Mouse (Mus musculus): ENCODE measurements around the gene Gm28035.
A peak's percentile ranks its signal among the peaks of the same experiment; 100 is the strongest.

Gm28035 gene

DNA sequence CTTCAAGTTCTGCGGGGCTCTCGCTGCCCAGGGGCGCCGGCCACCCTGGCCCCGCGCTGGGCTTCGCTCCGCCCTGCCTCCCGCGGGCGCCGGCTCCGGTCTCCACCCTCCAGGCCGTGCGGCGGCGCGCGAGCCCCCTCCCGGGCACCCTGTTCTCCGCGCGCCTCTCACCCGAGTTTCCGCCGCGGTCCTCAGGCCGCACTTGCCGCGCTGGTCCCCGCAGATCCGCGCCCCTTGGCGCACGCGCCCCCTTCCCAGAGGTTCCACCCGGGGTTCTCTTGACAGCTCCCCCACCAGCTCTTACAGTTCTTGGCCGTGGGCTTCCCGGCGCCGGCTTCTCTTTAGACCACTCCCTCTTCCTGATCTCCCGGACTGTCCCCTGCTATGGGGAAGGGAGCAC is 2.5 kb upstream of the Gm28035 start:
- DNase-seq (ENCODE audit: low spot score in 2 of 2), result peak in 1 of 2 experiments; percentile 80

DNA sequence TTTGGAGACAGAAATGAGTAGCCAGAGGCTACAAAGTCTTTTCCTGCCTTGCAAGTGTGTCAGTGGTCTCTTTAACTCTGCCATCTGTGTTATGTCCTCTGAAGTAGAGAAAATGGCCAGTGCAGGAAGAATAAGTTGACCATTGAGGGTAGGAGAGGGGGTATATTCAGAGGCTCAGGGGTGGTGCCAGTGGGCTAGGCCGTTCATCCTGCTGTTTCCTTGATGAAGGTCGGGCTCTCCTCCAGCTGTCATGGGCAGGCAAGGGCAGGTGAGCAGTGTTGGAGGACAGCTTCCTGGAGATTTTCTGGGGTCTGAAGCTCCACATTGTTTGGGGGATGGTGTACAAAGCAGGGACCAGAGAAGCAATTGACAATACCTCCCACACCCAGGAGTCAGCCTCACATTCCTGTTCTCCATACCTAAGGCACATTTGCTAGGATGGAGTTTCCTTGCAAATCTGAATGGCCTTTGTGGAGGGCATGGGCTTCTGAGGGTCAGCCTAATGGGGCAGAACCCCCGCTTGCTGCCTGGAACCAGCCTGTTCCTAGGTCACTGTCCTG is 1.4 kb upstream of the Gm28035 start:
- peak in 1 of 2 experiments; percentile 43 for DNase-seq (ENCODE audit: low spot score in 2 of 2)

DNA sequence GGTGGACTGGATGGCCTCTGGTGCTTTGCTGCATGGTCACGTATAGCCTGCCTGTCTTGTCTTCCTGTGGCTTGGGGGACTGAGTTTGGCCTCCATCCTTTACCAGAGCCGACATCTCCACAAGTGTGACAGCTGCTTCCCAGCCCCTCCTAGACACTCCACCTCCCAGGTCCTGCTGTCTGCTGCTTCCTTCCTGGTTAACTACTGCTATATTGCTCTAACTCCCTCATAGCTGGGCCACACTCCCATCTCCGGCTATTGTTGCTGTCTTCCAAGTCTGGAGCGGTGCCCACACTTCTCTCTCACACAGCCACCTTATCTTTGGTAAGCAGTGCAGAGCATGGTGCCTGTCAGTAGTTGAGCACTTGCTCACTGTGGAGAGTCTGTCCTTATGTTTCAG is 590 bp upstream of the Gm28035 start:
- peak; percentile 85 to 87 for DNase-seq (ENCODE audit: low spot score in 2 of 2)

DNA sequence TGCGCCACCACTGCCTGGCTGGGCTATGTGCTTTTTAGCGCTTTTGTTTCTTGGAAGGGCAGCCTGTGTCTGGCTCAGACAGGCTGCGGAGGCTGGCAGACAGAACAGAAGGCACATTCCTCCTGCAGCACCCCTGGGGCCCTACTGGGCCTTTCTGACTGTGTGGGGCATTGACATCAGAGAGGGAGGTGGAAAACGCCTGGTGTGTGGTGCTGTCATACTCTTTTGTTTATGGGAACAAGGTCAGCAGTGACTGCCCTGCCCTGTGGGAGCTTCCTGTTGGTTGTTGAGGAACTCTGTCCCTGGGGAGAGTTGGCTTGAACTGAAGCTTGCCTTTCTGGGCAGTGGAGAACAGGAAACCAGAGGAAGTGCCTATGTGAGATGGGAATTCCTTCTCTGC is 2.1 kb downstream of the Gm28035 start:
- DNase-seq (ENCODE audit: low spot score in 2 of 2), result peak; percentile 93 to 97

DNA sequence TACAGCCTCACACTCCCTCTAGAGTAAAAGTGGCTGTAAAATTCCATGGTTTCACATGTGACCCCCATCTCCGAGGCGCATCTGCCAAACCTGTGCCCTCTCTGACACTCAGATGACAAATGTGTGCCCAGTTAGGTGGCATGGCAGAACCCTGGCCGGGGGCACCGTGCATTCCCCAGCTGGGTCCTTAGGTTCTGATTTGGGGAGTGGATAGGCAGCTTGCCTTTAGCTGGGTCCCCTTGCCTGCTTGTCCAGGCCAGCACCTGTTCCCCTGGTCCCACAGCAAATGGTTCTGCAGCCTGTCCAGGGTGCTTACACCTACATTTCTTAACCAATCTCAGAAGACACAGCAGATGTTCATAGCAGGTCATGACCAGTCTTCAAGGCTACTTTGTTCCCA is 3.0 kb downstream of the Gm28035 start:
- DNase-seq (ENCODE audit: low spot score in 2 of 2), result no peak

DNA sequence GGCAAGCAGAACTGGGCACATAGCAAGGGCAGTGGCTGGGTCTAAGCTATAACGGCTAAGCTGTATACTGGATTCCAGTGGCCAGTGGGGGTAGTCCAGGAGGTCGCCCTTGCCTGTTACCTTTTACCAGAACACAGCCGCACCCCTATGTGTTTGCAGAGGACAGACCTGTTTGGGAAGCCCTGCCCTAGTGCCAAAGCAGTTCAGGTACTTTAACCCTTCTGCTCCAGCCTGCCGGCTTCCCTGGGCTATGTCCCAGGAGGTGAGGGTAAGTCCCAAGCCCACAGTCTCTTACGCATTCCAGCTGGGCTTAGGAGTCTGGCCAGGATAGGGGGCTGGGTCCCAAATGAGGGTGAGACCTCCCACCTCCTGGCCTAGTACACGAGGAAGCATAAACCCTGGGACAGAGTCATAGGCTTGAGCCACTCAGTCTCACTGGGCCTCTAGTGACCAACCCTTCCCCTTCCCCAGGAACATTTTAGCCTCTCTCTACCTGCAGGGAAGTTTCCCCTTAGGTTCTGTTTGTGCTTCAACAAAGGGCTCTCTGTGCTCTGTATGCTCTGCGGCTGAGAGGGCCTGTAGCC is 4.3 kb downstream of the Gm28035 start:
- no peak for DNase-seq (ENCODE audit: low spot score in 2 of 2)

DNA sequence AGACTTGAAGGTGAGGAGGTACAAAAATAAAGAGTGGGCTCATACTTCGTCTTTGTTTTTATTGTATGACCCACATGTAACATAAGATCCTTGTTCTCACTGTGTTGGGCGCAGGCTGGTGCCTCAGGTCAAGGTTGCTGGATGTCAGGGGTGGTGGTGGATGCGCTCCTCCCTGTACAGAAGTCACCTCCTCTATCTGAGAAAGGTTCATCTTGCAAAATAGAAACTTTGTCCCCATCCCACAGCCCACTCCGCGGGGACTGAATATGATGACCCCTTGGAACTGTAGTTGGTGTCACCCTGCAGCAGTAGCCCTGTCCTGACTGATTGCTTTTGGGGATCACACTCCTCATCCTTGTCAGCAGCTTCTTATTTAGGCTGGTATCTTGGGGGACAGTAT is 6.7 kb downstream of the Gm28035 start:
- no peak for DNase-seq (ENCODE audit: low spot score in 2 of 2)

DNA sequence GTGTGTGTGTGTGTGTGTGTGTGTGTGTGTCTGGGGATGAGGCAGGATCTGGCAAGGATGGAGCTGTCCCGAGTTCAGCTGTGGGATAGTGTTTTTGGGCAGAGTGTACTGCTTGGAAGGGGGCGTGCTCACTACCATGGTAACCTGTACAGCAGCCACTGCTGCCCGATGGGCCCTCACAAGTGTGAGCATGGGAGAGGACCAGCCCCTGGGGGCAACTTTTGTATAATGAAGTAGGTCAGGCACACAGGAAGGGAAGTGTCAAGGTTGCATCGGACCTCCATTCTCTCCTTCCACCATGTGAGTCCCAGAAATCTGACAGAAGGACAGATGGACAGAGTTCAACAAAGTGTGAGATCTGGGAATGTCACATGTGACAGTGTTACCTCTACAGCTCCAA is 7.3 kb downstream of the Gm28035 start:
- peak in 1 of 2 experiments; percentile 4 for DNase-seq (ENCODE audit: low spot score in 2 of 2)

DNA sequence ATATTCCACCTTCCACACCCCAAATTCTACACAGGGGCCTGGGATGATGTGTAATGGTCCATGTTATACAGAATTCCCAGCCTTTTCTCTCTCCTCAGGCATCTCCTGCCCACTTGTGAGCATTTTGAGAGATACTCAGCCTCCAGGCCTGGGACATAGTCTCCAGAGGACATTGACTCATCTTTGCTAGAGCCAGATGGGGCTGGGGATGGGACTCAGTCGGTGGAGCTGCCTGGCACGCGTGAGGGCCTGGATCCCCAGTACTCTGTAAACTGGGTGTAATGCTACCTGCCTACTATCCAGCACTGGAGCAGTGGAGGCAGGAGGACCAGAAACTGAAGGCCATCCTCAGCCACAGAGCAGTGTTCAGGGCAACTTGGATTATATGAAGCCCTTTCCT is 8.8 kb downstream of the Gm28035 start:
- DNase-seq (ENCODE audit: low spot score in 2 of 2), result no peak

DNA sequence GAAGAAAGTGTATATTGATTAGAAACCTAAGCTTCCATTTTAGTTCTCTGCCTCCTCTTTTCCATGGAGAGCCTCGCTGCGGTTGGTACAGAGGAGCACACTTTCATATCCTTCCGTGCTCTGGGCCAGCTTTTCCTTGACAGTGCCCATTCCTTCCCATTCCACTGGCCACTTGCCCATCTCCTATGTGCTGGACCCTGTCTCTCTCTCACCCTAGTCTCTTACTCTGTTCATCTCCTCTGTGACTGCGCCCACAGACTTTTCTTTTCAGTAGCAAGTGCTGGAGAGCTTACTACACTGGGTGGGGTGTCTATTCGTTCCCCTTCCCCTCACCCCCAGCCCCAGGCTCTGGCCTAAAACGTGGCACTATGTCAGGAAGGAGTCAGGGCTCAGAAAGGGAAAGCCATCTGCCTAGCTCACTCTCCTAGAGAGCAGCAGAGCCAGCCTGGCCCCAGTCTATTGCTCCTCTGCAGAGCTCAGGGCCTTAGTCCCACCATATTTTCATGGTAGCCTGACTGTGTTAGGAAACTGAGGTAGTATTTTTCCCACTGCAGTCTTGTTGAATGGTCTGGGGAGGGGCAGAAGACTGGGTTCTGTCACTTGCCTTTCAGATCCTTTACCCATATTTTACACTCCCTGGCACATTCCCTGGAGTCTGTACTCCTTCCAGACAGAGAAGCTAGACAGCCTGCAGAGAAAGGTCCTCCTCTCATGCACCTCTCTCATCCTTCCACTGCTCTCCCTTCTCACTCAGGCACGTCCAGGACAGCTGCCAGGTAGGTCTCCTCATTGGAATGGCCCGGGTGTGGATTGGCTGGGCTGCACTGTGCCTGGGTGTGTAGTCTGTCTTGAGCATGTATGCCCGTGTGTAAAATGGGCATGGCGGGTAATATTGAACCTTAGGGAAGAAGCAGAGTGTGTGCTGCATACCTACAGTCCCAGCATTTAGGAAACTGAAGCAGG is 10.1 kb downstream of the Gm28035 start:
- peak in 1 of 2 experiments; percentile 6 for DNase-seq (ENCODE audit: low spot score in 2 of 2)

DNA sequence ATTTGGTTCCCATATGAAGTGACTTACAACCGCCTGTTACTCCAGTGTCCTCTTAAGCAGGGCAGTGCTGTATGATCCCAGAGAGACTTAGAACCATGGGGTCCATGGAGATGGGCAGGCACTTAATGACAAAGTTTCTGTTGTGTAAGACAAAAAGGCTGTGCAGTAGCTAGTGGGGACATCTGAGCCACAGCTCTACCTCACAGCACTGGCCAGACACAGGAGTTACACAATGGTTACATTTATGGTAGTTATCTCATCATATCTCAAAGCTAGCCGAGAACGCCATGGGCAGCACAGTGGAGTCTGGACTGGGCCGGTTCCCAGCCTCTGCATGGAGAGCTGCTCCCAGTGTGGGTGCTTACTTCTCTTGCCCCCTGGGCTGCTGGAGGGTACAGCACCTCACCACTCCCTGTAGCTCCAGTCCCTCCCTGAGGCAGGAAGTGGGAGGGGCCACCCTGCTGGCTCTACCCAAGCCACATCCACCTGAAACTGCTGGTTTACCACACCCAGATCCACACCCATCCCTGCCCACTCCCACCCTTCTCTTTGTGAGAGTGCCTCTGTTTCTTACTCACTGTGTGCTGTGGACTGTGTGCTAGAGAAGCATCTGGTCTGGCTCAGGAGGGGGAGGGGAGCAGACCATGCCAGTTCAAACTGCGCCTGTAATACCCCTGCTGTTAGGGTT is 11.2 kb downstream of the Gm28035 start:
- DNase-seq (ENCODE audit: low spot score in 2 of 2), result peak in 1 of 2 experiments; percentile 51

DNA sequence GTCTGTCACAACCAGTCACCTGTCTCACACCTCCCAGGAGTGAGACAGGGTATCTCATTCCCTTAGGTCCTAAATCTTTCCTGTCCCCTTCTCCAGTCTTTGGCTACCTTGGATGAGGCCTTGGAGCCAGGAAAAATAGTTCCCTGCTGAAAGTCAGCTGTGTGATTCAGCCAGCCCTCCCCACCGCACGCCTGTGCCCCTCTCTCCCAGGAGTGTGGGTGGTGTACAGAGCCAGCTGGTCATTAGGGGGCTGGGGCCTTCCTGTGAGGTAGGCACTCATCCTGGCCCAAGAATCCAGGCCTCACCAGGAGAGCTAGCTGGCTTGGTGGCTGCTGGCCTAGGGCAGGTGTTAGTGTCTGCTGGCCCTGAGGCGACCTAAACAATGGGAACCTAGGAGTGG is 12.2 kb downstream of the Gm28035 start:
- no peak for DNase-seq (ENCODE audit: low spot score in 2 of 2)

DNA sequence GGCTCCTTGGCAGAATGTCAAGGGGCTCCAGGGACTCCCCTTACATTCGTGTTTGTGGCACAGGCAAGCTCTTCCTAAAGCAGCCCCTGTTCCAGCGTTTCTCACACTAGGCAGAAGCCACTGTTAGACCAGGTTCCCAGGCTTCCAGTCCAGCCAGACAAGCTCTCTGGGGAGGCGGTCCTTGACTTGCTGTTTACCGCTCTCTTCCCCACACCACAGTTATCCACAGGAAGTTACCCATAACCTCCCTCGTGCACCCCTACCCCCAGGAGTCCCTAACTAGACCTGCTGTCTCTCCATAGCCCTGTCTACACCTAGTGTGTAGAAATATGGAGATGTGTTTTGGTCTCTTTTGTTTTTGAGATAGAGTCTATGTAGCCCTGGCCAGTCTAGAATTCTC is 13.4 kb downstream of the Gm28035 start:
- DNase-seq (ENCODE audit: low spot score in 2 of 2), result peak in 1 of 2 experiments; percentile 21

DNA sequence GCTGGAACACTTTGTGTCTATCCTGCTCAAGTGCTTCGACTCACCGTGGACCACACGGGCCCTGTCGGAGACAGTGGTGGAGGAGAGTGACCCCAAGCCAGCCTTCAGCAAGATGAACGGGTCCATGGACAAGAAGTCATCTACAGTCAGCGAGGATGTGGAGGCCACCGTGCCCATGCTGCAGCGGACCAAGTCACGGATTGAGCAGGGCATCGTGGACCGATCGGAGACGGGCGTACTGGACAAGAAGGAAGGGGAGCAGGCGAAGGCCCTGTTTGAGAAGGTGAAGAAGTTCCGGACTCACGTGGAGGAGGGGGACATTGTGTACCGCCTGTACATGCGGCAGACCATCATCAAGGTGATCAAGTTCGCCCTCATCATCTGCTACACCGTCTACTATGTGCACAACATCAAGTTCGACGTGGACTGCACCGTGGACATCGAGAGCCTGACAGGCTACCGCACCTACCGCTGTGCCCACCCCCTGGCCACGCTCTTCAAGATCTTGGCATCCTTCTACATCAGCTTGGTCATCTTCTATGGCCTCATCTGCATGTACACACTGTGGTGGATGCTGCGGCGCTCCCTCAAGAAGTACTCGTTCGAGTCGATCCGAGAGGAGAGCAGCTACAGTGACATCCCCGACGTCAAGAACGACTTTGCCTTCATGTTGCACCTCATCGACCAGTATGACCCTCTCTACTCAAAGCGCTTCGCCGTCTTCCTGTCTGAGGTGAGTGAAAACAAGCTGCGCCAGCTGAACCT is 15.4 kb downstream of the Gm28035 start:
- no peak for DNase-seq (ENCODE audit: low spot score in 2 of 2)

DNA sequence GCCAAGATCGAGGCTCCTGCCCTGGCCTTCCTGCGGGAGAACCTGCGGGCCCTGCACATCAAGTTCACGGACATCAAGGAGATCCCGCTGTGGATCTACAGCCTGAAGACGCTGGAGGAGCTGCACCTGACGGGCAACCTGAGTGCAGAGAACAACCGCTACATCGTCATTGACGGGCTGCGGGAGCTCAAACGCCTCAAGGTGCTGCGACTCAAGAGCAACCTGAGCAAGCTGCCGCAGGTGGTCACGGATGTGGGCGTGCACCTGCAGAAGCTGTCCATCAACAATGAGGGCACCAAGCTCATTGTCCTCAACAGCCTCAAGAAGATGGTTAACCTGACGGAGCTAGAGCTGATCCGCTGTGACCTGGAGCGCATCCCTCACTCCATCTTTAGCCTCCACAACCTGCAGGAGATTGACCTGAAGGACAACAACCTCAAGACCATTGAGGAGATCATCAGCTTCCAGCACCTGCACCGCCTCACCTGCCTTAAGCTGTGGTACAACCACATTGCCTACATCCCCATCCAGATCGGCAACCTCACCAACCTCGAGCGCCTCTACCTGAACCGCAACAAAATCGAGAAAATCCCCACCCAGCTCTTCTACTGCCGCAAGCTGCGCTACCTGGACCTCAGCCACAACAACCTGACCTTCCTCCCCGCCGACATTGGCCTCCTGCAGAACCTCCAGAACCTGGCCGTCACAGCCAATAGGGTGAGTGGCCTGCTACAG is 16.4 kb downstream of the Gm28035 start:
- no peak for DNase-seq (ENCODE audit: low spot score in 2 of 2)

DNA sequence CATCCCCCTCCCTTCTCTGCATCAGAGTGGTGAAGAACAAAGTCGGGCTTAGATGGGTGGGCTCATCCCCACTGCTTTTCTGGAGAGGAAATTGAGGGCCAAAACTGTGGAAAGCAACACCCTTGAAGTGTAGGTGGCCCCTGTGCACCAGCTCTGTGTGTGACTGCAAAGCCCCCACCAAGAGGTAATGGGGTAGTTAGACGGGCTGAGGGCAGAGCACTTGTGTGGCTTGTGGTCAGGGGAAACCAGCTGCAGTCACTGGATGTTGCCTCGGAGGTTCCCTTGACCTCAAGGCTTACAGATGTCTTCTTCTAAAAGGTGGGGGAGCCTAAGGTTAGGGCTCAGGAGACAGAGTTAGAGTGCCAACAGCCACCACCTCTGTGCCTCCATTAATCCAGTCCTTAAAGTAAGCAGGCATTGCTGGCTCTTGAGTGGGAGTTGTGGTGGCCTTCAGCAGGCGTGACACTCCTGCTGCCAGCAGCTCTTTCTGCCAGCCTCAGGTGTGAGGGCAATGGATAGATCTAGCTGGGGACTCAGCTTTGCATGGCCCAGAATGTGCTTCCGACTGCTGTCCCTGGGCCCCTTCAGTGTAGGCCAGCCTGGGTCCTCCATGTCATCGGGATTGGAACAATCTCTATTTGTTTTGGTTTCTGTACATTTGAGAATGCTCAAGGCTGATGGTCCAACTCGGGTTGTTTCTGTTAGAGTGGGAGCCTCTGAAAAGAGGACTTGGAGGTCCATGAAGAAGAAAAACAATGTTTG is 17.5 kb downstream of the Gm28035 start:
- no peak for DNase-seq (ENCODE audit: low spot score in 2 of 2)

DNA sequence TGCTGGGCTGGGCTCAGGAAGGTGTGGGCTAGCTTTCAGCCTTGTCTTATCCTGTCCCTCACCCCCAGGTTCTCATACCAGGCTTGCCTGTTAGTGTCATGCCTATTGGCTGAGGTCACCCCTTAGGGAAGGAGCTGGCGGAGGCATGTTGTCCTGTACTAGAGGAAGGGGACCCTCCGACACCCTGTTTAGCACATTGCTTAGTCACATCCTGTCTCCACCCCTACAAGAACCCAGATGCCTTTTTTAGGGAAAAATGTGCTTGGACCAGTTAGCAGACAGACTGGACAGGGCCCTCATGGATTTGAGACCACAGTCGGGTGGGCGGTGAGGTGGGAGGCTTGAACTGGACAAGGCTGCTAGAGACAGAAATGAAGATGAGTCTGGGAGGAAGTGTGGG is 18.2 kb downstream of the Gm28035 start:
- DNase-seq (ENCODE audit: low spot score in 2 of 2), result peak; percentile 89 to 96

DNA sequence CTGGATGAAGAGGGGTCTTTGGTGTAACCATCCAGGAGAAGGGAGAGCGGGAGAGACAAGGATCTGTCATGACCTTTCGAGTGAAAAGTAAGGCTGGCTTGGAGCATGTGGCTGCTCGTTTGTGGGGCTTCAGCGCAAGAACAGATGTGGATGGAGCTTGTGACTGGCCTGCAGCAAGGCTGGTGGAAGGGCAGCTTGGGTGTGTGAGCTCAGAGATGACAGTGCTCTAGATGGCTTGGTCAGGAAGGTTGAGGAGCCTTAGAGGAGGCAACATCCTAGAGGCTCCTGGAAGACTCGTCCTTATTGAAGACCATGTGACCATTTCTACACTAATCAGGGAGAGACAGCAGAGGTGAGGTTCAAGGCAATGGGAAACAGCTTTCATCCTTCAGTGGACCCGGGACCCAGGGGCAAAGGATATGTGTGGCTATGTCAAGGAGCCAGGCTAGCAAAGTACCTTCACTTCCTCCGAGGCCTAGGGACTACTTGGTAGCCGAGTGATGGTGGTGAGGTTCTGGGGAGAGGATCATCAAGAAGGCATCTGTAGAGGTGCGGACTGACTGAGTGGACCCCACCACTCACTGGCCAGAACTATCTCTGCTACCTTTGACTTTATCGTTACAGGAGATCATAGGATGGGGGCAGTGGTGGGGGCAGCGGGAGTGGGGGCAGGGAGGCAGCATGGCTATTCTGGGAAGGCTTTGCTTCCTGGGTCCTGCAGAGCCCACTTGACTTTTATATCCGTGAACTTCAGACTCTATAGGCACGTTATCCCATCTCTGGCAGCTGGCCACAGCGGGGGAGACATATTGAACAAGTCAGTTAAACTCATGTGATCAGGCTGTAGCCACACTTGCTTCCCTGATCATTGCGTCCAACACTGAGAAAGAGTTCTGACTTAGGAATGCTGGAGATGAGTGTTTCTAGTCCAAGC is 19.0 kb downstream of the Gm28035 start:
- no peak for DNase-seq (ENCODE audit: low spot score in 2 of 2)

Data from heart, adult 9 months (tissue).